Mouse (Mus musculus) right cerebral cortex, postnatal 10 days (tissue): ENCODE data around the gene Itih4.

Experiments
- DNase-seq, 2 experiments: peaks; one replicate each; pipeline ENCODE4 v3.0.0; 2021; ENCODE audit warnings: low spot score in 2 of 2

Itih4 gene

DNA sequence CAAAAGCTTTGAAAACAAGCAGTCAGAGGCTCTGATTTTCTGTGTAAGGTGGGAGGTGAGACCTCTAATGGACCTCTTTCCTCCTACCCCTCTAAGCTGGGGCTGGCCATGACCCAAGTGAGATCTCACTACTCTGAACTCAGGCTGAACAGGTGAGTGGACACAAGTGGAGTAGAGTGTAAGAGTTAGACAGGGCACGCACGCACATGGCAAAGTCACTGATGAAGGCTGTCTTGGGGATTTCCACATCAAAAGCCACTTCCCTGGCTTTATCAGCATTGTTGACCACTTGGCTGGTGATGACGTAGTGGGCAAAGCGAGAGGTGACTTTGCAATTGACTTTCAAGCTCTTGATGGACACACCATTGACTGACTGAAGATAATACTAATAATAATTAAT lies 56.0 kb downstream of the Itih4 start:
- DNase-seq = no peak

DNA sequence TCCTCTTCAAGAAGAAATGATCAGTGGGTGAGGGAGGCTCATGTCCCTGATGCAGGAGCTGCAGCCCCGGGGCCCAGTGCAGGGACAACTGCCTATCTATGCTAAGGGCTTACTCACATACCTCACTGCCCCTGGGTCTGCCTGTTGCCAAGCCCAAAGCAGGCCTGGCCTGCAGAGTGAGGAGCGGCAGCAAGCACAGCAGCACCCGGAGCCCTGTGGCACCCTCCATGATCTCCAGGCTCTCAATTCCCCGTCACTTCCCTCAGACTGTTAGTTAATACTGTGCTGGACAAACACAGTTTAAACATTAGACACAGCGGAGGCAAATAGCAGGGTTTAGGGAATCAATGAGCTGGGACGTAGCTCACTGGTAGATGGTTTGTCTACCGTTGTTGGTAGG lies 56.8 kb downstream of the Itih4 start, which contains the start of gene Itih1:
Itih1 (minus strand) TSS at position 252 of the 400 bp plus-strand sequence.
- DNase-seq = no peak

DNA sequence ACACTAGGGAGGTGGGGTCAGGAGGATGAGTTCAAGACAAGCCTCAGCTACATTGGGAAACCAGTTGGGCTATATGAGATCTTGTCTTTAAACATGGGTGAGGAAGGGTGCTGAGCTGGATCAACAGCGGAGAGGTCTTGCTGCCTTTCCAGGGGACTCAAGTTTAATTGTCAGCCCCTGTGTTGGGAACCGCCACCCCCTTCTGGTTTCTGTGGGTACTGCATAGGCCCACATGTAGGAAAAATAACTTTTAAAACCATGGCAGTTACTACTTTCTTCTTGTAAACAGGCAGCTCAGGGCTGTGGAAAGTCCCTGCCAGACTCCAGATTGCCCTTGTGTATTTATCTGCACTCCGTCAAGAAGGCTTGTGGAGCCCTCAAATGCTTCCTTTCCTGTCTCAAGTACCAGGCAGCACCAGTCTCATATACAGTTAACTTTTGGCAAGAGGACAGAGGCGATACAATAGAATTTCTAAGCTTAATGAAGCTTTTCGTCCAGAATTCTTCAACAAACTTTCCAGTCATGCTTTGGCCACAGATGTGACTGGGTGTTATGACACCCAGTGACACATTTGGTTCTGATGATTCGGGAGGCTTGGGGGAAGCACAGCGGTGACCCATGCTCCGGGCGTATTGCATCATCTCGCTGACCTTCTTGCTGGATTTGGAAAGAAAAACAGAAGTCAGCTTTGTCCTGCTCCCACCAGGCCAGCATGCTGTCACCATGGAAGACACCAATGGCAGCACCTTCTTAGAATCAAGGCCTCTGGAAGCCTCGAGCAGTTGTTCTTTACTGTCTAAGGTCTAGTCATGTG lies 57.8 kb downstream of the Itih4 start:
- DNase-seq = peak; percentile 59 to 73

GRCm38 (mm10) chr14:30944745-30945144 lies 58.5 kb downstream of the Itih4 start:
- no peak for DNase-seq

- no peak for DNase-seq
These were observed 63.7 kb downstream of the Itih4 start for GRCm38 (mm10) chr14:30949986-30950385.

DNA sequence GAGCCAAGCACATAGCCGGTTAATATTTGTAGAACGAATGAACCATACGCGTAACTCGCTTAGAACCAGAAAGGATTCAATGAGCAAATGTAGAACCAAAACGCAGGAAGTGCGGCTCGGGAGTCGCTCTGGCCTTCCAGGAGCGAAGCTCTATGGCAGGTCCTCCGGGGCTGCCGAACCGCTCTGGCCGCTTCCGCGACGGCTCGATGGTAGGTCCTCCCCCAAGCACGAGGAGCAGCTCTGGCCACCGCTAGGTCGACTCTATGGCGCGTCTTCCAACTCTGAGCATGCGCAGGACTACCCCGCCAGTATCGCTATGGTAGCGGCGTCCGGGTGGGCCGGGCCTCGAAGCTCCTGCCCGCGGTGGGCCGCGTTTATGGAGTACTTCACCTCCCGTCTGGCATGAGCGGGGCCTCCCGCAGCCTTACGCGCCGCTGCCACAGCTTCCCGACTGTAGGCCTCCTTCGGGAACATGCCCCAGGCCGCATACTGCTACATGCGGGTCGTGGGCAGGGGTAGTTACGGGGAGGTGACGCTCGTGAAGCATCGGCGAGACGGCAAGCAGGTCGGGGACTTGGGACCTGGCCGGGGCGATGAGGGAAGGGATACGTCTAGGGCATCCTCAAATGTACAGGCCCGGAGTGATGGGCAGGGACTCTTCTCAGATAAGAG lies 65.0 kb downstream of the Itih4 start, which contains the start of gene Nek4:
Nek4 (plus strand) TSS at position 224 of the 672 bp plus-strand sequence.
- DNase-seq = peak; percentile 98 to 99
